Mouse (Mus musculus): ENCODE data around the gene Vpreb2. TPM values are rescaled to one million over a fixed set of nuclear protein-coding genes. Genes with fewer than 3 reads are reported as not detected.

Vpreb2 gene
- polyA plus RNA-seq (2017; shearing (Covaris generic)) = not detected

DNA sequence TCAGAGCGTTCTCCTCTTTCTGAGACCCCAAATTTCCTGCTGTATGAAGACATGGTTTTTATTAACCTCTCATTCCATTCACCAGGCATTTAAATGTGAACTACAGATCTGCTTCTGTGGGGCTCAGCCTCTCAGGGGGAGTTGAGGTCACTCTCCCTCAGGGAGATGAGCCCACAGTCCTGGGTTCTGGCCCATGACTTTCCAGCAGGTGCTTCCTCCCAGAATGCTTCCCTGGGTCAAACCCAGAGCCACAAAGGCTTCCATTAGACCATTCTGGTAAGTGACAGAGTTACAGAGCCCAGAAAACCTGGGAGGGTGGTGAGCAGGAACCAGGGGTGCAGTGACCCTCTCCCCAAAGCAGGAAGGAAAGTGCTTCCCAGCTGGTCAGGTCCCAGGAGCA, at the start of gene Vpreb2:
Vpreb2 (plus strand) TSS at position 301 of the 400 bp plus-strand sequence.

Other genes with a start within 250 kb of the Vpreb2 start
- 129 TPM for gene Med15, start 247.5 kb upstream of the Vpreb2 start, polyA plus RNA-seq (2017; shearing (Covaris generic))
- gene Klhl22, start 220.8 kb upstream of the Vpreb2 start, polyA plus RNA-seq (2017; shearing (Covaris generic)) = 18.9 TPM
- gene Scarf2, start 183.1 kb upstream of the Vpreb2 start, polyA plus RNA-seq (2017; shearing (Covaris generic)) = not detected
- gene B830017H08Rik, start 147.3 kb upstream of the Vpreb2 start, polyA plus RNA-seq (2017; shearing (Covaris generic)) = not detected
- gene Car15, start 142.1 kb upstream of the Vpreb2 start, polyA plus RNA-seq (2017; shearing (Covaris generic)) = 3.7 TPM
- gene Gm20518, start 88.8 kb upstream of the Vpreb2 start, polyA plus RNA-seq (2017; shearing (Covaris generic)) = 0.98 TPM
- not detected for gene Tssk1, start 86.2 kb upstream of the Vpreb2 start, polyA plus RNA-seq (2017; shearing (Covaris generic))
- gene Dgcr2, start 81.9 kb upstream of the Vpreb2 start, polyA plus RNA-seq (2017; shearing (Covaris generic)) = 59.7 TPM
- gene Tssk2, start 81.8 kb upstream of the Vpreb2 start, polyA plus RNA-seq (2017; shearing (Covaris generic)) = 0.25 TPM
- gene Ess2, start 69.1 kb upstream of the Vpreb2 start, polyA plus RNA-seq (2017; shearing (Covaris generic)) = 82.3 TPM
- not detected for gene Gsc2, start 65.4 kb upstream of the Vpreb2 start, polyA plus RNA-seq (2017; shearing (Covaris generic))
- 25.6 TPM for gene Slc25a1, start 52.2 kb upstream of the Vpreb2 start, polyA plus RNA-seq (2017; shearing (Covaris generic))
- 7.5 TPM for gene Dgcr6, start 72.4 kb downstream of the Vpreb2 start, polyA plus RNA-seq (2017; shearing (Covaris generic))
- 2.2 TPM for gene Prodh, start 109.8 kb downstream of the Vpreb2 start, polyA plus RNA-seq (2017; shearing (Covaris generic))
- gene Rtn4r, start 147.2 kb downstream of the Vpreb2 start, polyA plus RNA-seq (2017; shearing (Covaris generic)) = 0.17 TPM
- gene Ccdc188, start 237.5 kb downstream of the Vpreb2 start, polyA plus RNA-seq (2017; shearing (Covaris generic)) = not detected

All from naive thymus-derived CD4-positive, alpha-beta T cell, adult 5 months (primary cell).